Mouse (Mus musculus) layer of hippocampus, adult 2 months (tissue): ENCODE measurements around the gene Tmem150c. TPM values are rescaled to one million over a fixed set of nuclear protein-coding genes. Genes with fewer than 3 reads are reported as not detected.

Source experiments
- DNase-seq, 2 experiments: peaks; one replicate each; pipeline ENCODE4 v3.0.0; 2022; ENCODE audit warnings: low spot score in 2 of 2
- H3K27ac ChIP-seq: fragments of 200-600 bp; 2 replicates; pipeline ENCODE4 v1.8.1; 2022
- H3K4me3 ChIP-seq: fragments of 200-600 bp; 2 replicates; pipeline ENCODE4 v1.8.1; 2022; ENCODE audit warnings: mild to moderate bottlenecking
- CTCF ChIP-seq: fragments of 200-600 bp; conservative IDR thresholded peaks from 2 replicates; pipeline ENCODE4 v1.8.1; 2022; ENCODE audit warnings: antibody characterized with exemption, mild to moderate bottlenecking, moderate library complexity
- total RNA-seq, 2 experiments: library from RNA; stranded (reverse); gene quantifications; 2 replicates each; pipeline ENCODE4 v1.2.3; 2021

Tmem150c gene
- total RNA-seq, 2 experiments from 2014 or later, result 79.7 to 88.9 TPM

- DNase-seq, result no peak
- H3K4me3 ChIP-seq, result no peak overlapping the region
- TF ChIP-seq CTCF, result no peak
- H3K27ac ChIP-seq, result no peak overlapping the region
Measured at GRCm38 (mm10) chr5:100079931-100080275, 79.7 kb downstream of the Tmem150c start.

GRCm38 (mm10) chr5:100079040-100079930 lies 80.3 kb downstream of the Tmem150c start:
- no peak for DNase-seq
- Histone ChIP-seq H3K27ac (peak overlapping the region; percentile 18; the same call in 1 of the 2 replicates), H3K4me3 (peak overlapping the region; percentile 25)
- no peak for TF ChIP-seq CTCF

GRCm38 (mm10) chr5:100074571-100074970 lies 85.0 kb downstream of the Tmem150c start:
- H3K4me3 ChIP-seq, result no peak overlapping the region
- TF ChIP-seq CTCF, result peak; percentile 78
- H3K27ac ChIP-seq, result no peak overlapping the region
- DNase-seq, result peak; percentile 43 to 55

GRCm38 (mm10) chr5:100072557-100072956 lies 87.1 kb downstream of the Tmem150c start:
- TF ChIP-seq CTCF, result no peak
- Histone ChIP-seq H3K27ac (no peak overlapping the region), H3K4me3 (no peak overlapping the region)
- no peak for DNase-seq

- no peak for DNase-seq
- TF ChIP-seq CTCF, result peak; percentile 62
- no peak overlapping the region for H3K27ac ChIP-seq
Measured at GRCm38 (mm10) chr5:100071541-100071940, 88.1 kb downstream of the Tmem150c start.

GRCm38 (mm10) chr5:100070255-100070654 lies 89.4 kb downstream of the Tmem150c start:
- no peak overlapping the region for H3K4me3 ChIP-seq
- peak; percentile 96 for TF ChIP-seq CTCF
- H3K27ac ChIP-seq, result peak overlapping the region; percentile 7; the same call in 1 of the 2 replicates
- DNase-seq, result peak; percentile 84 to 93

More at GRCm38 (mm10) chr5:100071541-100071940, 88.1 kb downstream of the Tmem150c start:
- no peak overlapping the region for H3K4me3 ChIP-seq

- DNase-seq, result no peak
- Histone ChIP-seq H3K27ac (peak overlapping the region; percentile 7; the same call in 1 of the 2 replicates), H3K4me3 (no peak overlapping the region)
- TF ChIP-seq CTCF, result no peak
Measured at GRCm38 (mm10) chr5:100069526-100069925, 90.1 kb downstream of the Tmem150c start.

- no peak overlapping the region for H3K27ac ChIP-seq
- no peak overlapping the region for H3K4me3 ChIP-seq
- TF ChIP-seq CTCF, result no peak
- no peak for DNase-seq
Measured at GRCm38 (mm10) chr5:100067579-100067978, 92.0 kb downstream of the Tmem150c start.

GRCm38 (mm10) chr5:100060876-100061275 lies 98.7 kb downstream of the Tmem150c start:
- no peak overlapping the region for H3K27ac ChIP-seq
- DNase-seq, result no peak
- no peak for TF ChIP-seq CTCF
- no peak overlapping the region for H3K4me3 ChIP-seq

- Histone ChIP-seq H3K27ac (peak overlapping the region; percentile 63), H3K4me3 (no peak overlapping the region)
- DNase-seq, result no peak
- no peak for TF ChIP-seq CTCF
Measured at GRCm38 (mm10) chr5:100059326-100059725, 100.3 kb downstream of the Tmem150c start.

GRCm38 (mm10) chr5:100058729-100059128 lies 100.9 kb downstream of the Tmem150c start:
- Histone ChIP-seq H3K4me3 (no peak overlapping the region), H3K27ac (peak overlapping the region; percentile 63)
- no peak for TF ChIP-seq CTCF
- no peak for DNase-seq

GRCm38 (mm10) chr5:100057461-100058209 lies 102.0 kb downstream of the Tmem150c start:
- no peak for DNase-seq
- no peak for TF ChIP-seq CTCF
- Histone ChIP-seq H3K27ac (peak overlapping the region; percentile 63; the same call in 1 of the 2 replicates), H3K4me3 (no peak overlapping the region)

- DNase-seq, result no peak
- H3K4me3 ChIP-seq, result no peak overlapping the region
- TF ChIP-seq CTCF, result no peak
- H3K27ac ChIP-seq, result no peak overlapping the region
Measured at GRCm38 (mm10) chr5:100055866-100056369, 103.7 kb downstream of the Tmem150c start.
